Mouse (Mus musculus) heart, adult 2 months (tissue): ENCODE measurements around the gene Mipep.

Source experiments
- CTCF ChIP-seq: fragments of 200-600 bp; IDR thresholded peaks from 2 replicates; pipeline ENCODE4 v1.8.1; 2022; ENCODE audit warnings: antibody characterized with exemption, mild to moderate bottlenecking, moderate library complexity
- EP300 ChIP-seq: fragments of 200-500 bp; IDR thresholded peaks from 2 replicates; pipeline ENCODE4 v1.6.1; 2011; ENCODE audit warnings: low read depth, low read length, control low read depth; ENCODE audit not compliant: insufficient read depth

DNA sequence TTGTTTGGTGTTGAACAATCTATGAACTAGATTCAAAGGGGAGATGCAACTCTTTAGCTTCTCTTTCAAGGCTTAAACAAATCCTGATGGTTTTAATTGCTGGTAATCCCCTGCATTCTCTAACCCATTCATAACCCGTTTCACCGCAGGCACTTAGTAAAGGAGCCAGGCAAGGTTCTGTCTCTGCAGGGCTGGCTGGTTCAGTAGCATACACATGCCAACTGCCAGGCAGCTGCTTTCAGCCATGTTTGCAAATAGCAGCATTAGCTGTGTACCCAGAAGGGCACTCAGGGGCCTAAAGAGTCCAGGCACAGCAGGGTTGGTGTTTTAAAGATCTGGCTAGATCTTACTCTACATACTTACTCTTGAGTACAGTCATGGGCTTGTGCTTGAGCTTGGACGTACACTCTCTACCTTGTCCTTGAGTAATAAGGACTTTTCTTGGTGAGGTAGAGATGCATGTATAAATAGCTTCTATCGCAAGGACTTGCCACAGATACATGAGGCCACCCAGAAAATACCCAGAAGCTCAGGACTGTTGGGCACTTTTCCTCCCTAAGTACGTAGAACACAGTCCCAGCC is 113.8 kb downstream of the Mipep start:
- no peak for TF ChIP-seq EP300
- no peak for TF ChIP-seq CTCF
